Mouse (Mus musculus) layer of hippocampus, postnatal 10 days (tissue): ENCODE data around the gene Nipa2. TPM values are rescaled to one million over a fixed set of nuclear protein-coding genes. Genes with fewer than 3 reads are reported as not detected.
"Not testable (repeated sequence)": the region's sequence is repeated elsewhere in the genome, so short reads cannot be mapped to it uniquely, and the experiment has no call there.

Experiments
- DNase-seq, 2 experiments: peaks; one replicate each; pipeline ENCODE4 v3.0.0; 2021; ENCODE audit warnings: low spot score in 2 of 2
- total RNA-seq, 2 experiments: library from RNA; stranded (reverse); gene quantifications; 2 replicates each; pipeline ENCODE4 v1.2.3; 2021

Gene Nipa2
- total RNA-seq, 2 experiments from 2014 or later, result 56.1 to 62.7 TPM

DNA sequence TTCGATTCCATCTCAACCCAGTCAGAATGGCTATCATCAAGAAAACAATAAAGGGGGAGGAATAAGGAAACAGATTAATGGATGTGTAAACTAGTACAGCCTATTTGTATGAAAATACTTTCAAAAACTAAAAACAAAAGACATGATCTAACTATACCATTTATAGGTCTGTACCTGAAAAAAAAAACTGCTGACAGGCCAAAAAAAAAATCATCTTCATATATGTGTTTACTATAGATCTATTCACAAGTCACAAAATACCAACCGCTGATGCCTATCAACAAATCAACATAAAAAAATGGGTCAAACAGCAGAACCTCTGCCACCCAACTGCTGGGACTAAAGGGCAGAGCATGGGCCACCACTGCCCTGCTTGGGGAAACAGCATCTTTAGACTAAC, 6.2 kb downstream of the Nipa2 start:
- DNase-seq, result no peak

DNA sequence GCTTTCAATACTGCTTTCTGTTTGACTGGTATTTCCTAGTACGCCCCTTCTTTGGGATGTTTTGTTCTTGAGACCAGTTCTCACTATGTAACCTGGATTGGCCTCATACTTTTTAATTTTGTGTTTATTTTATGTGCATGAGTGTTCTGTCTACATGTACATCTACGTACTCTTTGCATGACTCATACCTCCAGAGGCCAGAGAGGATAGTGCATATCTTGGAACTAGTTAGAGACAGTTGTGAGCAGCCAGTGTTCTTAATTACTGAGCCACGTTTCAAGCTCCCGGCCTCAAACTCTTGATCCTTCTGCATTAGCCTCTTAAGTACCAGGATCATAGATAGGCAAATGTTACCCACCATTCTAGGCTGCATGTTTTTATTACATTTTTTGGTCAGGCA, 23.9 kb downstream of the Nipa2 start:
- no peak for DNase-seq

DNA sequence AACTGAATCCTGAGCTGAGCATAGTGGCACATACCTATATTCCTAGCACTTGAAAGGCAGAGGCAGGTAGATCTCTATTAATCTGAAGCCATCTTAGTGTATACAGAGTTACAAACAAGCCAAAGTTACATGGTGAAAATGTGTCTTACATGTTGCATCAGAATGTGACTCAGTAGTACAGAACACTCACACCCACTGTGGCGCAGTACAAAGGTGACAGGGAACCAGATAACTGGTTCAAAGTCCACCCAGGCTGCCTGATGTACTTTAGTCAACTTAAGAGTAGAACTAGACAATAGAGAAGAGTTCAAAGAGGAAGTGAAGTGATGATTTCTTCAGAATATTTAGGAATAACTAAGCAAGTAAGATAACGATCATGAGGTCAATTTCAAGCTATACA, 27.3 kb downstream of the Nipa2 start:
- DNase-seq, result no peak

DNA sequence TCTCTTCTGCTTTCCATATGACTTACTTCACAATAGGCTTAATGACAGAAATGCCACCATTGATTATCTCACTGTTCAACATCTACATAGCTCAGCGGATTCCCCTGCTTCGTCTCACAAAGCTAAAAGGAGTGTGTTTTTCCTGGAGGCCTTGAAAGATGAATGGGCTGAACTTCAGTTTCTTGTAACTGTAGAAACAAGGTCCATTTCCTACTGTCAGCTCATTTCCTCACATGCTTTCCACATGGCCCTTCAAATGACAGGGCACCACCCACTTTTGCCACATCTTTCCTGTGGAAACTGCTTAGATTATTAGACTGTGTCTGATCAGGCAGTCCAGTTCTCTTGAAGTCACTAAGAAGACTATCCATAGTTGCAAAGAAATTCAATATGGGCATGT, 33.6 kb downstream of the Nipa2 start:
- DNase-seq, result no peak

DNA sequence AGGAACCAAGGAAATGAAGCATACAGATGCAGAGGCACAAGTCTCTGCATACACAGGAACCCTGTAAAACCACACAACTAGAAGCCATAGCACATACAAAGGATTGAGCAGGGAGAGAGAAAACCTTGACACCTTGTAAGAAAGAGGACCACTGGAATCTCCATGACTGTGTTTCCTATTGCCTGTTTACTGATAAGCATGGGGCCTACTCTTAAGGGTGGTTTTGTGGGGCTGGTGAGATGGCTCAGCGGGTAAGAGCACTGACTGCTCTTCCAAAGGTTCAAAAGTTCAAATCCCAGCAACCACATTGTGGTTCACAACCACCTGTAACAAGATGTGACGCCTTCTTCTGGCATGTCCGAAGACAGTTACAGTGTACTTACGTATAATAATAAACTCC, 35.0 kb downstream of the Nipa2 start:
- no peak for DNase-seq

DNA sequence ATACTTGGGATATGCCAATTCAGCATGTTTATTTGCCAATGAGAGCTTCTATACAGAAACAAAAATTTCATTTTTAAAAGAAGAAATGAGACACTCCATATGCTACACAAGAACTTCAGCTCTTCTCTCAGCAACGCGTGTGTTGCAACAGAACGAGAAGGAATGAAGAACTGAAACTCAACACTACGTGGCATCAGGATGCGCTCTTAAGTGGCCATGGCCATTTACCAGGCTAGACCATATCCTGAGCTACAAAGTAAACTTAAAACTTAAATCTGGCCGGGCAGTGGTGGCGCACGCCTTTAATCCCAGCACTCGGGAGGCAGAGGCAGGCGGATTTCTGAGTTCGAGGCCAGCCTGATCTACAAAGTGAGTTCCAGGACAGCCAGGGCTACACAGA, 43.9 kb downstream of the Nipa2 start:
- DNase-seq, result not testable (repeated sequence)

DNA sequence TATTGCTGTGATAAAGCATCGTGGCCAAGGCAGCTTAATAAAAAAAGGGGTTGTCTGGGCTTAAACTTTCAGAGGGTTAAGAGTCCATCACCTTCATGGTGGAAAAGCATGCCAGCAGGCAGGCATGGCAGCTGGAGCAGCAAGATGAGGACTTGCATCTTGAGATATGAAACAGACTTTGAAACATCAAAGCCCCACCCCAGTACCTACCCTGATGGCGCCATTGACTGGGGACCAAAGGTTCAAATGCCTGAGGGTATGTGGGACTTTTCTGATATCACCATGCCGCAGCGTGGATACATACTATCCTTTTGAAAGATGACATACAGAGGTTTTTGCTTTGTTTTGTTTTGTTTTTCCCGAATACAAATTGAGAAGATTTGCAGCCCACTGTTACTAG, 50.2 kb downstream of the Nipa2 start:
- DNase-seq, result no peak

DNA sequence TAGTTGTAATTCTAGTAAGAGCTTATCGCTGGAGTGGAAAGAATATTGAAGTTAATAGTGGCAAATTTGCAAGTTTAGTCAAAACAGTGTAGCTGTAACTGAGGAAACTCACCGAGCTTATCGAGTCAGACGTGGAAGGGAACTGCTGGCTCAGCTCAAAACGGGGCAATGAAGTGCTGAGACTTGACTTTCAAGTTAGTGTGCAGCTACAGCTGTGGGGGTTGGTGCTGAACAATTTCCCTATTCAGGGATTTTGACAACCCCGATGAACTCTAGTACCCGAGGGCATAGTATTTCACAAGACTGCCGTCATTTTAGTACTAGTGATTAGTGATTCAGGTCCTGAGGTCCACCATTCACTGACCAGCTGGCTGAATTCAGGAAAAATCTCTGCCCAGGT, 50.9 kb downstream of the Nipa2 start:
- no peak for DNase-seq

DNA sequence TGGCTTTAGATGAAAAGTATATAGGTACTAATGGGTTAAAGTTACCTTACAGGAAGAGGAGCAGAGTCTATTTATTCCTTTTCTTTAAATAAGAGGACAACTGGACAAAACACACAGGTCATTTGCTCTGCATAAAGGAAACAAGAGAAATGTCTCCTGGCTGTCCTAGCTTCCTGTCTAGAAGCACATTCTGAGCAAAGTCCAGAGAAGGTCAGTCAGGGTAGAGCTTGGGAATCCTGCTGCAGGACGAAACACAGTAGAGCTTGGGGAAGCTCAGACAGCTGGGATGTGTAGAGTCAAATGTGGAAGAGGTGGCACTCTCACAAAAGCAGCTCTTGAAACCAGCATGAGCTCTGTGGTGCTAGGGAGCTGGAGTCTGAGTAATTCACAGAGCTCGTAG, 51.9 kb downstream of the Nipa2 start:
- DNase-seq, result no peak

DNA sequence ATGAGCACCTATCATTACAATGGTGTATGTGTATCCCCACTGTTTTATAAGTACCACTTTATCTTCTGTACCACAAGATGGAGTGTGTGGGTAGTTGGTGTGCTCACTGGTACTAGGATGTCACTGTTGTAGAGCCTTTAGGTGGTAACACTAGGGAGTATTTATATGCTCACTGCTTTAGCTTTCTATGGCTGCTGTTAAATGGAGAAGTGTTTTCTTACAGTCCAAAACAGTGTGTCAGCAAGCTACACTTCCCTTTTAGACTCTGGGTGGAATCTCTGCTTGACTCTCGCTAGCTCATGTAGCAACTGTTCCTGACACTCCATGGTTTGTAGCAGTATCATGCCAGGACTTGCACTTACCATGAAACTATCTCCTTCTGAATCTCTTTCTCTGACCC, 52.8 kb downstream of the Nipa2 start:
- DNase-seq, result no peak

DNA sequence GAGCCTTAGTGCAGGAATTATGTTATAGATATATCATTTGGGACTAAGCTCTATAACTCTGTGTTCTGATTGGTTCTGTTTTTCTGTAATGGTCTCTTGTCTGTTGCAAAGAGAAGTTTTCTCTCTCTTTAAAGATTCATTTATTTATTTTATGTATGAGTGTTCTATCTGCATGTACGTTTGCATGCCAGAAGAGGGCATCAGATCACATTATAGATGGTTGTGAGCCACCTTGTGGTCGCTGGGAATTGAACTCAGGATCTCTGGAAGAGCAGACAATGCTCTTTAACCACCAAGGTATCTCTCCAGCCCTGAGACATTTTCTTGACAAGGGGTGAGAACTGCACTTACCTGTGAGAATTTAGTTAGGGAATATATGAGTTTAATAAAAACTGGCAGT, 56.8 kb downstream of the Nipa2 start:
- no peak for DNase-seq

DNA sequence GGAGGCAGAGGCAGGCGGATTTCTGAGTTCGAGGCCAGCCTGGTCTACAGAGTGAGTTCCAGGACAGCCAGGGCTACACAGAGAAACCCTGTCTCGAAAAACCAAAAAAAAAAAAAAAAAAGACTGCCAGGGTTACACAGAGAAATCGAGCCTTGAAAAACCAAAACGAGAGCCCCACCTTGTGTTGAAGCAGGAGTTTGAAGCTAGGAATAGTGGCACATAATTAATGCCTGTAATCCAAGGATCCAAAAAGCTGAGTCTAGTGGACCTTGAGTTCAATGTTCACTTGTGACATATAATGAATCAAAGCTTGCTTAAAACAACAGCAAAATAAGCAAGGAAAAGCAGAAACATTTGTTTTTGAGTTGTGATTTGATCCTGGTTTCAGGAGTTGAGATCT, 58.5 kb downstream of the Nipa2 start:
- DNase-seq, result no peak

DNA sequence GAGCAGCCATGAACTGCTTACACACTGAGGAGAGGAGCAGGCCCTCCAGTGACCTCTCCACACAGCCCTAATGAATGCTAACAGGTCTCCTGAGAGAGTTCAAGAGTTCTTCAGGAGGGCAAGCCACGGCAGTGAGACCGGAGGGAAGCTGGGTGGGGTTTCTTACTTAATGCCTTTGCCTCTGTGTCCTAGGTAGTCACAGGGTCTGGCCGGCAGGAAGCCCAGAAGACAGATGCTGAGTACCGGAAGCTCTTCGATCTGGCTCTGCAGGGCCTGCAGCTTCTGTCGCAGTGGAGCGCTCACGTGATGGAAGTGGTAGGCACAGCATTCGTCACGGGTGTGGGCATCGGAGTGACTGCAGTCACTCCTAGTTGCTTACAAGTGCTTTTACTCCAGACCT, 70.5 kb downstream of the Nipa2 start:
- no peak for DNase-seq

DNA sequence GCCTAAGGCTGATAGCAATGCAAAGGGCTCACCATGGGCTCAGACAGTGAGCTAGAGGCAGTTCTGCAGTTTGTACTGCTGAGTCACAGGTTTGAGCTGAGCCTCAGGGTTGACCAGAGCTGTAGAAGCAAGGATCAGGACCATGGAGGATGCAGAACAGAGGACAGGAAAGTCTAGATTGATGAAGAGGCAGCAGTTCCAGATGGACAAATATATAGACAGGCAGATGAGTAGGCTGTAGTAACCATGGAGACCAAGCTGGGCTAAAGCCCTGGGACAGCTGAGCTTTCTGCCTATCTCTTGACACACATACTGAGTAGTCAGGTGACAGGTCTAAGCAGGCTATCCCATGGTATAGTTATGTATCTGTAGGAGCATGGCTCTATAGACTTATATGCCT, 71.5 kb downstream of the Nipa2 start:
- no peak for DNase-seq

DNA sequence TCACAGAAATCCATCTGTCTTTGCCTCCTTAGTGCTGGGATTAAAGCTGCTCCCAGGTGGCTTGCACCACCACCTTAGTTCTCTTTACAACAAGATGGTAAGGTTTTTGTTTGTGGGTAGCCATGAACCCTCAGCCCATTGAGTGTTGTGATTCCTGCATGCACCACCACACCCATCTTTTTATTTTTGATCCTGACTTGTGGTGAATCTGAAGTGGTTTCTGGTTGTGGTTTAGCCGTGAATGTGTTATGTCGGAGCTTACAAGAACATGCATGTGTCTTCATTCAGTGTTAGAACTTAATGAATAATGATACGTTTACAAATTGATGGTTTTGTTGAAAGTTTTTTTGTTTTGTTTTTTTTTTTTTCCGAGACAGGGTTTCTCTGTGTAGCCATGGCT, 72.3 kb downstream of the Nipa2 start:
- DNase-seq, result no peak

DNA sequence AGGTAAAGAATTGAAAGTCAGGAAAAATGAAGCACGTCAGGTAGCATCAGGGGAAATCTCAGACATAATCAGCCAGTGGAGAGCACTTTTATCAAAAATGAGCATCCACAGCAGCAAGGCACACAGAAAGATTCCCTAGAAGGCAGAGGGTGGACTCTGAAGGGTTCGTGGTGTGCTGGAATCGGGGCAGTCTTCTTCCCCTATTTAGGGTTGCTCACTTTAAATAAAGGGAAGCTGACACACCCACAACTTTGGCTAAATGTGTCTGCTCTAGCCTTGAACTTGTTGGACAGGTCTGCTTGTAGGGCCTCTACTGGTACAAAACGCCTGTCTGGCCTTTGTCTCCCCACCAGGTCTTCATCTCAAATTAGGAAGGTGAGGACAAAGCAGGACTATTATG, 73.7 kb downstream of the Nipa2 start:
- DNase-seq, result no peak

Other genes with a start within 250 kb of the Nipa2 start
- 1 to 10 TPM; 9.1 to 9.7 TPM for gene Siglech, start 194.3 kb downstream of the Nipa2 start, total RNA-seq
- gene Tubgcp5, start 168.3 kb downstream of the Nipa2 start, total RNA-seq, result 10 to 100 TPM; 25.9 to 27.5 TPM
- gene Cyfip1, start 120.7 kb downstream of the Nipa2 start, total RNA-seq, result 100 to 1,000 TPM; 115 TPM
- gene Nipa1, start 57.5 kb upstream of the Nipa2 start, total RNA-seq, result 10 to 100 TPM; 70.0 to 75.4 TPM
- gene Herc2, start 87.7 kb upstream of the Nipa2 start, total RNA-seq, result 100 to 1,000 TPM; 130 to 142 TPM